Mouse (Mus musculus): ENCODE measurements around the gene Dpp7. TPM values are rescaled to one million over a fixed set of nuclear protein-coding genes. Genes with fewer than 3 reads are reported as not detected.

Gene Dpp7
- total RNA-seq (2021), result 10 to 100 TPM; 27.1 to 34.1 TPM

DNA sequence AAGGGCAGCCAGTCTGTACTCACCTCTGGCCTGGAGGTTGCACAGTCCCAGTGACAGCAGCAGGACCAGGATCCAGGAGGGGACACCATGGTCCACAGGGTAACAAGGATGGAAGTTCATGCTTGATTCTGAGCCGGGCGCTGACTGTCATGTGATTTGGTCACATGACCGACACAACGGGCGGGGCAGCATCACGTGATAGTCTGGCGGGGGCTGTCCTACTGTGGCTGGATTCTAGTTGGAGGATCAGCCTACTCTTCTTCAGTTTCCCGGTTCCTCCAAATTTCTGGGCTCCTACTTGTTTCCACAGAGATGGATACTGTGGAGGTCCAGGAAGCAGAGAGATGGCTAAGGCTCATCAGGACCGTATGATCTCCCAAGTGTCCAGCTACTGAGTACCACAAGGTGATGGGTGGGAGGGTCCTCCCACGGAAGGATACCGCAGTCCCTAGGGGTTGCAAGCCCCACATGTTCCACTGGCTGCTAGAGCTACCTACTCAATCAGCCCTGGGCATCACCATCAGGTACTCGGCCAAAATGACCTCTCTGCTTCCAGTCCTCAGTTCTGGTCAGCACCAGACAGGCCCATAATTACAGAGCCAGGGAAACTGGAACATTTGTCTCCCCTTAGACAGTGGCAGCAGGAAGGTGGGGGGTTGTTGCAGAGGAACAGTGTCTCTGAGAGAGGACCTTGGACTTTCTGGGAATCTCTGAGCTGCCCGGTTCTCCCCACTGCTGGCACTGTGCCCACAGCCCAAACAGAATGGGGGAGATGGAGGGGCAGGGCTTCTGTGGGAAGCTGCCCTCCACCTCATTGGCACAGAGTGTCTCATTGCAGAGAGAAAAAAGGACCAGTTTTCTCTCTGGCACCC, at the start of gene Dpp7:
Gene Dpp7, minus strand, starts transcription at position 152 of the 872 bp plus-strand sequence.
- intact Hi-C loops (cut with DNase I), result no loop called here
- peak; percentile 79 to 80 for DNase-seq (ENCODE audit: low spot score in 2 of 2)

DNA sequence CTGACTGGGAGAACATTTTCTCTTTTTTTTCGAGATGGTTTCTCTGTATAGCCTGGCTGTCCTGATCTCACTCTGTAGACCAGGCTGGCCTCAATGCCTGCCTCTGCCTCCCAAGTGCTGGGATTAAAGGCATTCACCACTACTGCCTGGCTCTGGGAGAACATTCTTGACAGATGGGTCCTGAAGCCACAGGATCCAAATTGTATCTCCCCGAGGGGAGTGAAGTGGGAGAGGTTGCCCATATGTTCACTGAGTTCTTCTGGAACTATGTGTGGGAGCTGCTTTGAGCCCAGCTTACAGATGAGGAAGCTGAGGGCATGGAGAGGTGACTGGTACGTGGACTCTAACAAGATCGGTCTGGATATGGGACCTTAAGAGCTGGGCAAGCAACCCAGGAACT, 47.8 kb upstream of the Dpp7 start:
- intact Hi-C loops (cut with DNase I), result loop anchor here (1.0 to 5.0 kb wide), 2 partner anchors 85 to 127 kb away; partner anchors contain the start of gene Grin1
- DNase-seq (ENCODE audit: low spot score in 2 of 2), result no peak

DNA sequence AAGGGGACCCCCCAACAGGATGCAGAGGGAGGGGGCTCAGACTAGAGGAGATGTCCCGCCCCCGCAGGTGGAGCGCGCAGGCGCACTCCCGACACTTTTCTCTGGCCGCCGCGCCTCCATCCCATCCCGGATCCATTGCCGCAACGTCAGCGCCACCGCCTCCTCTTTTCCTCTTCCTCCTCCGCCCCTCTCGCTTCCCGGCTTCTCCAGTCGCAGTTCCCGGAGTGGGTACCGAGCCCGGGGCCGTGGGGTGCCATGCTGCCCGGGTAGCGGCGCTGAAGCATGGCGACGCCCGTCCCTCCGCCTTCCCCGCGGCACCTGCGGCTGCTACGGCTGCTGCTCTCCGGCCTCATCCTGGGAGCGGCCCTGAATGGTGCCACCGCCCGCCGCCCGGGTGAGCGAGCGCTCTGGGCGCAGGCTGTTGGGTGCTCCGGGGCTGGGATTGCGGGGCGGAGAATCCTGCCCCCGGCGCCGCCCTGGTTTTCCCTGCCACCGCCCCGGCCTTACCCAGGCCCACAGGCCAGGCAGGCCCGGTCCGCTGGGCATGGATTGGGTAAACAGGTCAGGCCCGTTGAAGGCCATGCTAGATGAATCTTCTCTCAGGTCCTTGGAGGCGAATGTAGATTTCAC, 46.9 kb upstream of the Dpp7 start:
- intact Hi-C loops (cut with DNase I), result loop anchor here (1.0 to 5.0 kb wide), 2 partner anchors 84 to 126 kb away; partner anchors contain the start of gene Grin1
- peak; percentile 91 to 93 for DNase-seq (ENCODE audit: low spot score in 2 of 2)

DNA sequence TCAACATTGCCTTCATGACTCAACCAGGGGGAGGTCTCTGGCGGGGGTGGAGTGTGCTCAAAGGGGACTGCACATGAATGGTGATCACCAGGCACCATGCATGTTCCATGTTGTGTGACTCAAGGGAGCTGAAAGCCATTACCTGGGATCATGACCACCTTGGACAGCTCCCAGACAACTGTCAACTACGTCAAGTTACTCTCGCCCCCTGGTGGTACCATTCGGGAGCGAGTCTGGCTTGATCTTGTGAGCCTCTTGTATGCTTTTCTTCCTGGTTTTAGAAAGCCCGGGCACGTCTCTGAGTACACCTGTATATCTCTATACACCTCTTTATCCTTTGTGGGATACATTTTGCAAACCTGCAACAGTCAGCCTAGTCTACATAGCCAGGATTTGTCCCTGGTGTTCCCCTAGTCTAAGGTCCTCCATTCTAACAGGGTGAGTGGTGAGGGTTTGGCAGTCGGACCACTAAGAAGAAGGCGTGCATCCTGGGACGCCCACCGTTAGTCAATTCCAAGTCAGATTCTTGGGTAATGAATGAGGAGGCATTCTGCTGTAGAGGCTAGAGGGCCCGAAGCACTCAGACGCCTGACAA, 46.3 kb upstream of the Dpp7 start:
- DNase-seq (ENCODE audit: low spot score in 2 of 2), result peak; percentile 41 to 62
- intact Hi-C loops (cut with DNase I), result loop anchor here (5.0 kb wide), 1 partner anchor 125 kb away; no protein-coding TSS in a partner anchor

DNA sequence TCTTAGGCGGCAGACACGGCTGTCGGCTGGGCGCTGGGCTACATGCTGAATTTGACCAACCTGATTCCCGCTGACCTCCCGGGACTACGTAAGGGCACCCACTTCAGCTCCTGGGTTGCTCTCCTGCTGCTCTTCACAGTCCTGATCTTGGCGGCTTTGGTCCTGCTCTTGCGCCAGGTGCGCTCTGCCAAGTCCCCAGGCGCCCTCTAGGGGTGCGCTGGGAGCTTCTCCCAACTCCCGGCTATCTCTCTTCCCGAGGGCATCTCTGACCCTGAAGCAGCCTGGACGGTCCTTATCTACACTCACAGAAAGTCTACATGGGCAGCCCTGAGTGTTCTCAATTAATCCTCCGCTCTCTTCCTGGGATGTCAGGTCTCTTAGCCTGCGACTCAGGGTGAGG, 44.6 kb upstream of the Dpp7 start:
- intact Hi-C loops (cut with DNase I), result loop anchor here (5.0 kb wide), 1 partner anchor 123 kb away; no protein-coding TSS in a partner anchor
- peak; percentile 40 to 64 for DNase-seq (ENCODE audit: low spot score in 2 of 2)

DNA sequence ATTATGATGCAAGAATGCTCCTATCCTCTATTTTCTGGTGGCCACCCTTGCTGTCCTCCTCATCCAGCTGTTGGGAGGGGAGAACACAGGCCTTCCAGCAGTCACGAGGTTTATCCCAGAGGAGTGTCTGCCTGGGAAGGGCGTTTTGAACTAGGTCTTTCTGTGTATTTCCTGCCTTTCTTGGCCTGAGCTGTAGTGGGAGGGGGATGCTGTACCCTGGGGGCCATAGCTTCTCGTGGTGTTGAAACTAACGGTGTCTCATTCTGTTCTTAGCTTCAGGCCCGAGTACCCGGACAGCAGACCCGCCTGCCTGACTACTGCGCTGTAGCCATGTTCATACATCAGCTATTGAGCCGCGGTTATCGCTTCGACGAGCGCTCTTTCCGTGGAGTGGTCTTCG, 44.1 kb upstream of the Dpp7 start:
- intact Hi-C loops (cut with DNase I), result loop anchor here (5.0 kb wide), 1 partner anchor 123 kb away; no protein-coding TSS in a partner anchor

DNA sequence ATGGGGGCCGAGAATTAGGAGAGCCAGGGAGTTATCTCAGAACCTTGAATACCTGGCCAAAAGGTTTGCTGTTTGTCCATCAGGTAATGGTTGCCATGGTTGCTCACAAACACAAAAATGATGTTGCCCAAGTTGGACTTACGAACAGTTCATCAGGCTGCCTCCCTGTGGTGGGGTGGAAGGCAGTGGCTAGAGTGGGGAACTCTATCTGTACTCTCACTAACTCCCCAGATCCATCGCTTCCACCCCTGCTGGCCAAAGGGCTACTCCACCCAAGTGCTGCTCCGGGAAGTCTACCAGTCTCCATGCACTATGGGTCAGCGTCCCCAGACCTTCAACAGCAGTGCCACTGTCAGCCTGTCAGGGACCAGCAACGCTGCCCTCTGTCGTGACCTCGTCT, 42.9 kb upstream of the Dpp7 start, which contains the start of gene Npdc1:
Gene Npdc1, plus strand, starts transcription at position 301 of the 400 bp plus-strand sequence.
- intact Hi-C loops (cut with DNase I), result no loop called here
- no peak for DNase-seq (ENCODE audit: low spot score in 2 of 2)

More for the DNA sequence above, 44.1 kb upstream of the Dpp7 start:
- DNase-seq (ENCODE audit: low spot score in 2 of 2), result no peak

DNA sequence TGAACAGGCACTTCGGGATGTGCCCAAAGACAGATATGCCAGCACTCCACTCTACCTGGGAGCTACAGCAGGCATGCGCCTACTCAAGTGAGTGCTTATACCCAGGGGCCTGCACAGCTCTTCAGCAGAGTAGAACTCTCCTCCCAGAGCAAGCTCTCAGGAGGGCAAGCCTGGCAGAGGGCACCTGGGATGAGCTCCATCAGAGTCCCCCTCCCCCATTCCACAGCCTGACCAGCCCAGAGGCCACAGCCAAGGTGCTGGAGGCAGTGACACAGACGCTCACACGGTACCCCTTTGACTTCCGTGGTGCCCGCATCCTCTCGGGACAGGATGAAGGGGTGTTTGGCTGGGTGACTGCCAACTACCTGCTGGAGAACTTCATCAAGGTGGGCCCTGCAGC, 41.9 kb upstream of the Dpp7 start:
- intact Hi-C loops (cut with DNase I), result no loop called here
- no peak for DNase-seq (ENCODE audit: low spot score in 2 of 2)

DNA sequence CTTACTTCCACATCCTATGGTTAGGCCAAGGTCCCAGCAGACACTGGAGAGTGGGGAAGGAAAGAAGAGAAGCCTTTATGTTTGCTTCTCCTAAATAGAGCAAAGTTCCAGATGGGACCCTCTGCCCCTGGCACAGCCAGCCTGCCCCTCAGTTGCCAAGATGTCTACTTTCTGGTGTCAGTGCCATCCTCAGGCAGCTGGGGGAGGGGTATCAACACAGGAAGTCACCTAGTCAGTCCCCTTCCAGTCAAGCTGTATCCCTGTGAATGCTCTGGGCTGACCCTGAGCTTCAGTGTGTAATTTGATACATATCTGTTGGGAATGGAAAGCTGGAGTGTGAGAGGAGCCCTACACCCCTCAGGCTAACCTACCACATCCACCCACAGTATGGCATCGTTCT, 40.9 kb upstream of the Dpp7 start:
- intact Hi-C loops (cut with DNase I), result no loop called here
- no peak for DNase-seq (ENCODE audit: low spot score in 2 of 2)

DNA sequence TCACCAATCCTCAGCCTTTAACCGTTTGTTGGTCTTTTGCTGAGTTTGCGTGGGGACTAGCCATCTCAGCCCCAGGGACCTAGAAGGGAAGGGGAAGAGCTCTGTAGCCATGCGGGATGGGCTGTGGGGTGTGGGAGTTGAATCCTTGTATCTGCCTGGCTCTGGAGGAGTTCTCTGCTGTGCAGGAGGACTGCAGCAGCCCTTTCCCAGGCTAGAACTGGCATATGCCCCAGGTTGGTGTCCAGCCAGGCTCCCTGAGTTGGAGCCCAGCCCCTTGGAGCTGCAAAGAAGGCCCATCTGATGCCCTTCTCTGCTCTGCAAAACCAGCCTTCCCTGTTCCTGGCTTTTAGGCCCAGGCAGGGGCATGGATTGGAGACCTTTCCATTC, 40.4 kb upstream of the Dpp7 start:
- intact Hi-C loops (cut with DNase I), result no loop called here
- no peak for DNase-seq (ENCODE audit: low spot score in 2 of 2)

DNA sequence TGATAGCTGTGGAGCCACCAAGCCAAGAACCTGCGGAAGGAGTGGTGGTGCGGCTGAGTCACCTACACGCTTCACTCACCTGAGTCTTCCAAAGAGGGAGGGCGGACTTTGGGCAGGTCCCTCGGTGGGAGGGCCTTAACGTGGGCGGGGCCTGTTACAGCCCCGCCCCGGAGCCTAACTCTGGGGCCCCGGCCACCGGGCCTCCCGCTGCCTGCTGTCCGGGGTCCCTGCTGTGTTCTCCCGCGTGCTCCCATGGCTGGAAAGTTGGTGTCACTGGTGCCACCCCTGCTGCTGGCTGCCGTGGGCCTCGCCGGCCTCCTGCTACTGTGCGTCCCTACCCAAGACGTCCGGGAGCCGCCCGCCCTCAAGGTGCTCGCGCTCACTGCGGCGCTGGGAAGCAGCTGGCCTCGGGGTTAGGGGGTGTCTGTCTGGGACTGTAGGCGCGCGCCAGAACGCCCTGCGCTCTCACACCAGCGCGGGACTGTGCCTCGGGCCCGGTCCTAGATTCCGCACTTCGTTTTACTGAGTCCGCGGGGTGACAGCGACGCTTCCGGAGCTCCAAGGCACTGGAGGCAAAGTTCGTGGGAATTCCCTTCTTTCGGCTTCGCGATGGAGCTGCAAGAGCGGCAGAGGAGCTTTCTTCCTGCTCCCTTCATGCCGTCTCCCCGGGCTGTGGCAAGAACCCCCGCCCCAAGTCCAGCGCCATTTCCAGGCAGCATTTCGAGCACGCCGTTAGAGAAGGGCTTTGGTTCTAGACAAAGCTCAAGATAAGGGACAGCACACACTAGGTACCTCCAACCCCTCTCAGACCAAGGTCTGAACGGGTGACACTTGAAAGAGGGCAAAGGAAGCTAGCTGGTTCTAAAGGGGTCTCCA, 39.8 kb upstream of the Dpp7 start, which contains the start of gene Entpd2:
Gene Entpd2, plus strand, starts transcription at position 154 of the 876 bp plus-strand sequence.
- intact Hi-C loops (cut with DNase I), result no loop called here
- no peak for DNase-seq (ENCODE audit: low spot score in 2 of 2)

DNA sequence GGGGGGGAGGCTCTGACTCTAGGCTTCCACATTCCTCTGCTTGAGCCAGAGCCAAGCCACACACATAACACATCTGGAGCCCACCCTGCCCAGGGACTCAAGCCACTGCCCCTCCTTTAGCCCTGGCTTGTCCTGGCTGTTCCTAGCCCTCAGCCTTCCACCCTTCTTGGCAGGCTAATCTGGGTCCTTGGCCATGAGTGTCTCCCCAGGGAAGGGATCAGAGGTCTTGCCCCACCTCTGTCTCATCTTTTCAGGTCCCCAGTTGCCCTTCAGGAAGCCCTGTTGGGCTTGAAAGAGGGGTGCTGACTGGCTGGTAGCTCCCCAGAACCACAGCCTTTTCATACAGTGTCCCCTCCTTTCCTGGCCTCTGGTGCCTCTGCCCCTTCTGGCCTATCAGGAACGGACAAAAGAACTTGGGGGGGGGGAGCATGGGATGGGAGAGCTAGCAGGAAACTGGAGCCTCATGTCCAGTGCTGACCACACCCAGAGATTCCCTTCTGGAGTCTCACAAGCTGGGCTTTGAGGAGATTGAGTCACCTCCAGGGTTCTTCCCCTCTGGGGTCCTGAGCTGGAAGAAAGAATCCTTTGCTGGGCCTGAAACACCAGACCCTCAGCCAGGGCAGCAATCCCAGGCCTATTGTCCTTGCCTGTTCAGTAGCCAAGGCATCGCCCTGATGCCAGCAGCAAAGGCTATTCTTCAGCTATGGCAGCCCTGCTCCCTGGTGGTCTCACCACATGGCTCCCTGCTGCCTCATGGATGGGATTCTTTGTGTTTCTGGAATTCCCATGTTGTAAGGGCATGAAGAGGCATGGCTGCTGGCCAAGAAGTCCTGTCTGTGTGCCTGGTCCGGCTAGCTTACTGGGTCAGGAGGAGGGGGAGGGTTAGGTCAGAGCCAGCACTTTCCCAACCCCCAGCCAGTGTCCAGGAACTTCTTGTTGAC, 38.4 kb upstream of the Dpp7 start:
- intact Hi-C loops (cut with DNase I), result no loop called here
- peak in 1 of 2 experiments; percentile 21 for DNase-seq (ENCODE audit: low spot score in 2 of 2)

DNA sequence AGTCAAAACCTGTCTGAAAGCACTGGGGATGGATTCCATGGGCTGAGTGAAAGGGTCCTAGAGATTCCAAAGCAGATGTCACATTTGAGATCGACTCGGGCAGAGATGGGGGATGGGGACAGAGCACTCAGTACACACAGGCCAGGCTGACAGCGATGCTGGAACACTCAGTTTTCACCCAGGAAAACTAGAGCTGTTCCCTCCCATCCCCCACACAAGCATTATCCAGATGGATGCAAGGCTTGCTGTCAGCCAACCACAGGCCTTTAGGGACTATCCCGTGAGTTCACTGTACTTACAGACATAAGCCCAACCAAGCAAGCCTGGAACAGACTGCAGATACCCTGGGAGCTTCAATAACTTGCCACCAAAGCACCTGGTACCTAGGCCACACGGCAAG, 35.1 kb upstream of the Dpp7 start:
- intact Hi-C loops (cut with DNase I), result no loop called here
- DNase-seq (ENCODE audit: low spot score in 2 of 2), result no peak

DNA sequence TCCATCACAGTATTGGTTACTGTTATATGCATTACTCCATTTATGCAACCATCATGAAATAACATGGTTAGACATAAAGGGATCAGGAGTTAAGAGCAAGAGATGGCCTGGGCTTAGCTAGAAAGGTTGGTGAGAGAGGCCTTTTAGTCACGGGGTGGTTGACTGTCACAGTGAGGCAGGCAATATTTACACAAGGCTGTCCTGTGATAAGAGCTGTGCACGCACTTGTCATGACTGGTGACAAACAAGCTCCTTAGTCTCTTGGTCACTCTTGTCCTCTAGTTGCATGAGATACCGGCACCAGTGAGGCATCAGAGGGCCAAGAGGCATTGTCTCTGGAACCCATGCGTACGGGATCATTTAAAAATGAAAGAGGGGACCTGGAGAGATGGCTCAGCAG, 28.3 kb upstream of the Dpp7 start:
- intact Hi-C loops (cut with DNase I), result no loop called here
- no peak for DNase-seq (ENCODE audit: low spot score in 2 of 2)

DNA sequence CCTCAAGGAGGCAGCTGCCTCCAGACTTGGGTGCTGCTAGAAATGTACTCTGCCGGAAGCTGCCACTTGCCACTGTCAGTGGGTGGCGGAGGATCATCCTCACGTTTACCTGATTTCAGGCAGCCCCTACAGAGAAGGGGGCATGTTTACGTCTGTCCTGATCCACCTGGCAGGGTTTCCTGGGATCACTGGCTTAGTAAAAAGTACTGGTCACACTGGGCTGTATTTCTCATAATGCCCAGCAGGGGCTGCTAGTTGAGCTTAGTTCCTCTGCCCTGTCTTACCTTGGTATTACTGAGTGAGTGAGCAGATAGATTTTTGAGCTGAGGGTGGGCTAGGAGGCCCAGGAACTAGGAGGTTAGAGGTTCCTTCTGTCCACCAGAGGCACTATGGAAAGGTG, 20.4 kb upstream of the Dpp7 start:
- intact Hi-C loops (cut with DNase I), result no loop called here
- DNase-seq (ENCODE audit: low spot score in 2 of 2), result no peak

DNA sequence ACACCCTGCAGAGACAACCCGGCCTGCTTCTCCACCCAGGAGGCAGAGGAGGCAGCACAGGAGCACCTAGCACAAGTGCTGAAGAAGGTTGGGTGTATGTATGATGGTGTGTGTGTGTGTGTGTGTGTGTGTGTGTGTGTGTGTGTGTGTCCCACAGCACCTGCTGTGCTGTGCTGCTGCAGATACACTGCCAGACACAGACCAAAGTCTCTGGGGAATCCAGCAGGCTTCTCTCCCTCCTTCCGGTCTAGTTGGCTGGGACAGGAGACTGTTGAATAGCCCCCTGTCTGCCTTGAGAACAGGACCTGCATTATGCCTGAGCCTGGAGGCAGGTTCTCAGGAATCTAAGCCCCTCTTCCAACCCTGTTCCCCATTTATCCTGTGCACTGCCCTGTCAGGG, 17.3 kb upstream of the Dpp7 start:
- DNase-seq (ENCODE audit: low spot score in 2 of 2), result no peak
- intact Hi-C loops (cut with DNase I), result no loop called here

DNA sequence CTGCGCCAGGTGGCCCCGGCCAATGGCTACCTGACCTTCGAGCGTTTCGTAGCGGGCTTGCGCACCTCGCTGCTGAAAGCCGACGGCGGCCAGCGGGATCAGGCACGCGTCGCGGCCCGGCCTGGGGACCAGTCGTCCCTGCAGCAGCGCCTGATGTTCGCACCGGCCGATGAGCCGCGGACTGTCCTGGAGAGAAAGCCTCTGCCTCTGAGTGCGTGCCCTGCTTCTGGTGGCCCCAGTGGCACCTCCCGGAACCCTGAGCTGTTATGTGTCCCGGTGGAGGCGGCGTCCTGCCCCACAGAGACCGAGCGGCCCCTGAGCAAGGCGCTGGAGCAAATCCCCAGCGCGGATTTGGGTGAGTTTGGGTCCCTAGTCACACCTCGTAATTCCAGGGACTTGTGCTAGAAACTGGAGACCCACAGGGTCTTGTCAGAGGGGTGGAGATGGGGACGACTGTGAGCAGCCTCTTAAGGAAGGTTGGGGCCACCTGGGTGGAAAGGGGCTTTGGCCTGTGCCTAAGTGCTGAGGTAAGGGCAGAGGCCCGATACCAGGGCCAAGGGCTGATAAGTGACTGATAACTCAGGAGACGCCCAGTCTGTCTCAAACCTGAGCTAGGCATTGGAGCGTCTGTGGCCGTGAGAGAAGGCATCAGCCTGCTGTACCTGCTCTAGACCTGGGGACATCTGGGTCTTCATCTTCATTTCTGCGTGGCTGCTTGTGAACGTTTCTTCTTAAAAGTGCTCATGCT, 16.7 kb upstream of the Dpp7 start:
- intact Hi-C loops (cut with DNase I), result no loop called here
- DNase-seq (ENCODE audit: low spot score in 2 of 2), result no peak

Measured in left cerebral cortex, postnatal 36 days (tissue).